Mouse (Mus musculus): ENCODE results near the gene Sh2b1.

GRCm38 (mm10) chr7:126474486-126474955 lies 703 bp downstream of the Sh2b1 start:
- TF ChIP-seq CTCF (IDR thresholded peaks at IDR 0.05; ENCODE audit: borderline replicate concordance, control insufficient read depth, extremely low read depth, insufficient read depth, low read length, poor library complexity) (no peak), POLR2A (IDR thresholded peaks at IDR 0.05; ENCODE audit: control insufficient read depth, extremely low read depth, insufficient read depth, low read length, poor library complexity) (no peak)

All from thymus, adult 2 months (tissue).